Mouse (Mus musculus) midbrain, embryonic 10.5 days (tissue): Measurements from ENCODE around the gene Akirin1. TPM values are rescaled to one million over a fixed set of nuclear protein-coding genes. Genes with fewer than 3 reads are reported as not detected.

Experiments used
- DNase-seq: peaks from one replicate; pipeline ENCODE4 v3.0.0-alpha.2; 2017; ENCODE audit warnings: low spot score
- H3K27ac ChIP-seq: fragments of 300-500 bp; sonication (generic); replicated peaks from 2 replicates; pipeline ENCODE4 v1.5.1; 2016; ENCODE audit warnings: mild to moderate bottlenecking
- H3K27me3 ChIP-seq: fragments of 300-500 bp; sonication (generic); 2 replicates; pipeline ENCODE4 v1.6.1; 2016; ENCODE audit warnings: low read depth, mild to moderate bottlenecking; ENCODE audit not compliant: poor library complexity, severe bottlenecking
- H3K36me3 ChIP-seq: fragments of 300-500 bp; sonication (generic); 2 replicates; pipeline ENCODE4 v1.6.1; 2016; ENCODE audit warnings: mild to moderate bottlenecking, moderate library complexity
- H3K4me1 ChIP-seq: fragments of 300-500 bp; sonication (generic); 2 replicates; pipeline ENCODE4 v1.6.1; 2016
- H3K4me3 ChIP-seq: fragments of 300-500 bp; sonication (generic); 2 replicates; pipeline ENCODE4 v1.5.1; 2016; ENCODE audit warnings: mild to moderate bottlenecking, moderate library complexity
- H3K9me3 ChIP-seq: fragments of 300-500 bp; sonication (generic); replicated peaks from 2 replicates; pipeline ENCODE4 v1.6.1; 2016; ENCODE audit warnings: mild to moderate bottlenecking
- WGBS: fragments of 180-500 bp; shearing (Covaris S2); methylation state at CpG from one replicate; pipeline ENCODE4 v1.1.7; 2016; 5-methylcytosine and 5-hydroxymethylcytosine counted together
- polyA plus RNA-seq: library from polyadenylated mRNA; unstranded; fragments of >200 nt; fragmentation: Nextera tagmentation; extraction: Ambion mirVana; gene quantifications from 2 replicates; pipeline ENCODE4 v1.2.1, GENCODE M21; 2016

Akirin1 gene
- polyA plus RNA-seq, result 70.1 and 73.4 TPM in 2 replicates

- Histone ChIP-seq H3K27me3 (peaks cover 5% of the 10 kb centered on the region), H3K4me1 (peaks cover 18% of the 10 kb centered on the region), H3K36me3 (0 out of 2 replicates have a peak, but pooled peaks cover 7% of the 10 kb centered on the region), H3K4me3 (peak within 1 kb of the TSS; percentile 83), H3K9me3 (no peaks in the 10 kb centered on the region), H3K27ac (peak within 1 kb of the TSS; percentile 92)
- peak; percentile 98 for DNase-seq
- WGBS, result under 1% methylated on average over 46 of the region's 46 CpGs
These were observed at the start of gene Akirin1 for GRCm38 (mm10) chr4:123750152-123750651. TSS of gene Akirin1 (minus strand) at chr4:123750345.

- DNase-seq, result peak; percentile 40
These were observed 47.7 kb upstream of the Akirin1 start for GRCm38 (mm10) chr4:123797856-123798255.

GRCm38 (mm10) chr4:123797403-123797802, 47.3 kb upstream of the Akirin1 start:
- H3K27ac ChIP-seq, result no peak overlapping the region
- 88% methylated on average over 3 of the region's 3 CpGs for whole genome bisulfite sequencing

More at GRCm38 (mm10) chr4:123797856-123798255, 47.7 kb upstream of the Akirin1 start:
- Histone ChIP-seq H3K27me3 (no peaks in the 10 kb centered on the region), H3K36me3 (no peaks in the 10 kb centered on the region), H3K4me1 (peaks cover 13% of the 10 kb centered on the region), H3K9me3 (no peaks in the 10 kb centered on the region), H3K4me3 (no peak overlapping the region), H3K27ac (no peak overlapping the region)
- 49% methylated on average over 7 of the region's 7 CpGs for WGBS

GRCm38 (mm10) chr4:123795057-123795456, 44.9 kb upstream of the Akirin1 start:
- Histone ChIP-seq H3K36me3 (no peaks in the 10 kb centered on the region), H3K27ac (no peak overlapping the region), H3K4me3 (no peak overlapping the region), H3K27me3 (no peaks in the 10 kb centered on the region), H3K4me1 (peaks cover 13% of the 10 kb centered on the region), H3K9me3 (no peaks in the 10 kb centered on the region)
- 87% methylated on average over 2 of the region's 2 CpGs for WGBS
- no peak for DNase-seq

More at GRCm38 (mm10) chr4:123797403-123797802, 47.3 kb upstream of the Akirin1 start:
- no peaks in the 10 kb centered on the region for H3K36me3 ChIP-seq
- H3K9me3 ChIP-seq, result no peaks in the 10 kb centered on the region
- H3K27me3 ChIP-seq, result no peaks in the 10 kb centered on the region
- no peak overlapping the region for H3K4me3 ChIP-seq
- DNase-seq, result no peak
- H3K4me1 ChIP-seq, result peaks cover 13% of the 10 kb centered on the region

GRCm38 (mm10) chr4:123793136-123793535, 43.0 kb upstream of the Akirin1 start:
- 97% methylated on average over 6 of the region's 6 CpGs for WGBS
- no peak overlapping the region for H3K27ac ChIP-seq

GRCm38 (mm10) chr4:123792666-123793065, 42.5 kb upstream of the Akirin1 start:
- Histone ChIP-seq H3K27me3 (no peaks in the 10 kb centered on the region), H3K4me3 (no peak overlapping the region), H3K4me1 (peaks cover 10% of the 10 kb centered on the region), H3K9me3 (no peaks in the 10 kb centered on the region), H3K36me3 (no peaks in the 10 kb centered on the region), H3K27ac (no peak overlapping the region)
- WGBS, result 94% methylated on average over 2 of the region's 2 CpGs
- no peak for DNase-seq

More at GRCm38 (mm10) chr4:123793136-123793535, 43.0 kb upstream of the Akirin1 start:
- Histone ChIP-seq H3K9me3 (no peaks in the 10 kb centered on the region), H3K27me3 (no peaks in the 10 kb centered on the region), H3K4me1 (peaks cover 12% of the 10 kb centered on the region), H3K4me3 (no peak overlapping the region), H3K36me3 (no peaks in the 10 kb centered on the region)
- DNase-seq, result no peak

GRCm38 (mm10) chr4:123787191-123787985, 37.2 kb upstream of the Akirin1 start, which contains the start of gene Rhbdl2:
TSS of gene Rhbdl2 (plus strand) at chr4:123787874.
- H3K9me3 ChIP-seq, result no peaks in the 10 kb centered on the region
- H3K36me3 ChIP-seq, result no peaks in the 10 kb centered on the region
- peak; percentile 12 for DNase-seq
- 26% methylated on average over 12 of the region's 12 CpGs for WGBS
- no peak within 1 kb of the TSS; the same call in 1 of the 2 replicates for H3K4me3 ChIP-seq
- peaks cover 6% of the 10 kb centered on the region for H3K4me1 ChIP-seq
- no peak within 1 kb of the TSS for H3K27ac ChIP-seq
- H3K27me3 ChIP-seq, result no peaks in the 10 kb centered on the region

- Histone ChIP-seq H3K4me1 (no peaks in the 10 kb centered on the region), H3K27me3 (no peaks in the 10 kb centered on the region), H3K36me3 (no peaks in the 10 kb centered on the region), H3K4me3 (no peak overlapping the region), H3K9me3 (no peaks in the 10 kb centered on the region; the same call in 1 of the 2 replicates), H3K27ac (no peak overlapping the region)
- 75% methylated on average over 4 of the region's 4 CpGs for WGBS
- no peak for DNase-seq
These were observed 18.1 kb upstream of the Akirin1 start for GRCm38 (mm10) chr4:123768234-123768633.

GRCm38 (mm10) chr4:123767807-123768206, 17.7 kb upstream of the Akirin1 start:
- 81% methylated on average over 3 of the region's 3 CpGs for WGBS
- H3K27ac ChIP-seq, result no peak overlapping the region
- no peaks in the 10 kb centered on the region; the same call in 1 of the 2 replicates for H3K9me3 ChIP-seq
- H3K4me3 ChIP-seq, result no peak overlapping the region
- no peaks in the 10 kb centered on the region for H3K4me1 ChIP-seq
- H3K36me3 ChIP-seq, result no peaks in the 10 kb centered on the region
- no peak for DNase-seq
- no peaks in the 10 kb centered on the region for H3K27me3 ChIP-seq

- H3K27ac ChIP-seq, result no peak overlapping the region
- H3K36me3 ChIP-seq, result no peaks in the 10 kb centered on the region
- H3K9me3 ChIP-seq, result no peaks in the 10 kb centered on the region
- no peaks in the 10 kb centered on the region for H3K27me3 ChIP-seq
- H3K4me3 ChIP-seq, result no peak overlapping the region
- no peaks in the 10 kb centered on the region for H3K4me1 ChIP-seq
- DNase-seq, result no peak
- WGBS, result 77% methylated on average over 6 of the region's 6 CpGs
These were observed 14.9 kb upstream of the Akirin1 start for GRCm38 (mm10) chr4:123765071-123765470.

- Histone ChIP-seq H3K4me1 (no peaks in the 10 kb centered on the region), H3K27me3 (no peaks in the 10 kb centered on the region), H3K4me3 (no peak overlapping the region), H3K27ac (no peak overlapping the region), H3K9me3 (no peaks in the 10 kb centered on the region), H3K36me3 (no peaks in the 10 kb centered on the region)
- WGBS, result 56% methylated on average over 4 of the region's 4 CpGs
- no peak for DNase-seq
These were observed 8.2 kb upstream of the Akirin1 start for GRCm38 (mm10) chr4:123758306-123758705.

GRCm38 (mm10) chr4:123750707-123751312, 665 bp upstream of the Akirin1 start:
- DNase-seq, result no peak
- Histone ChIP-seq H3K36me3 (0 out of 2 replicates have a peak, but pooled peaks cover 7% of the 10 kb centered on the region), H3K27ac (peak overlapping the region; percentile 92), H3K4me3 (peak overlapping the region; percentile 83), H3K27me3 (peaks cover 5% of the 10 kb centered on the region), H3K9me3 (no peaks in the 10 kb centered on the region), H3K4me1 (peaks cover 18% of the 10 kb centered on the region)
- WGBS, result 3% methylated on average over 8 of the region's 8 CpGs
